Mouse (Mus musculus) CH12.LX (cell line): Measurements from ENCODE around the gene E130114P18Rik. TPM values are rescaled to one million over a fixed set of nuclear protein-coding genes. Genes with fewer than 3 reads are reported as not detected.

Experiments
- DNase-seq: peaks from one replicate; pipeline ENCODE4 v3.0.0-alpha.2; 2013; ENCODE audit errors: extremely low read depth
- H3K27ac ChIP-seq: 2 replicates; pipeline ENCODE4 v1.5.1; 2012; ENCODE audit warnings: low read depth, mild to moderate bottlenecking, control low read depth, moderate library complexity; ENCODE audit not compliant: insufficient read depth
- H3K27me3 ChIP-seq: replicated peaks from 2 replicates; pipeline ENCODE3; 2012; ENCODE audit warnings: inconsistent platforms
- H3K36me3 ChIP-seq, 2 experiments: replicated peaks in 1 of 2; 2 replicates each; pipeline versions ENCODE3 to v1.6.1; 2012; ENCODE audit warnings: inconsistent platforms in 1 of 2, low read length in 1 of 2, mild to moderate bottlenecking in 1 of 2, mixed read lengths in 1 of 2, moderate library complexity in 1 of 2; ENCODE audit not compliant: control insufficient read depth in 1 of 2, insufficient read depth in 1 of 2
- H3K4me1 ChIP-seq, 2 experiments: 2 replicates each; pipeline ENCODE4 v1.6.1; 2012; ENCODE audit warnings: inconsistent platforms in 1 of 2, moderate library complexity in 1 of 2; ENCODE audit not compliant: insufficient read depth in 2 of 2, control insufficient read depth in 1 of 2
- H3K4me2 ChIP-seq: 2 replicates; pipeline ENCODE4 v1.6.1; 2012; ENCODE audit warnings: low read depth, mild to moderate bottlenecking, control low read depth; ENCODE audit not compliant: poor library complexity, insufficient read depth, severe bottlenecking
- H3K4me3 ChIP-seq, 3 experiments: fragments of 150-350 bp in 1 of 3; sonication (generic) in 1 of 3; replicated peaks in 1 of 3; 2 replicates each; pipeline versions ENCODE3 to v1.5.1; 2011 to 2012; ENCODE audit warnings: low read depth in 2 of 3, low read length in 2 of 3, mild to moderate bottlenecking in 2 of 3, moderate library complexity in 2 of 3, control low read depth in 1 of 3, improper control_type of control experiment in 1 of 3, inconsistent platforms in 1 of 3, mixed read lengths in 1 of 3; ENCODE audit not compliant: poor library complexity in 1 of 3
- H3K79me2 ChIP-seq: replicated peaks from 2 replicates; pipeline ENCODE4 v1.6.1; 2012; ENCODE audit warnings: mild to moderate bottlenecking, moderate library complexity; ENCODE audit not compliant: control insufficient read depth, poor library complexity, insufficient read depth, severe bottlenecking; ENCODE audit errors: extremely low read depth
- H3K9ac ChIP-seq: 2 replicates; pipeline ENCODE4 v1.6.1; 2012; ENCODE audit warnings: low read depth, mild to moderate bottlenecking, control low read depth, moderate library complexity; ENCODE audit not compliant: insufficient read depth
- H3K9me3 ChIP-seq: replicated peaks from 2 replicates; pipeline ENCODE3; 2012; ENCODE audit warnings: low read length, inconsistent platforms, mixed read lengths
- BHLHE40 ChIP-seq: IDR thresholded peaks from 2 replicates; pipeline ENCODE4 v1.6.1; 2011; ENCODE audit warnings: mild to moderate bottlenecking, low read depth, low read length, improper control_type of control experiment
- CHD2 ChIP-seq: IDR thresholded peaks from 2 replicates; pipeline ENCODE4 v1.6.1; 2011; ENCODE audit warnings: low read length, improper control_type of control experiment
- EP300 ChIP-seq: IDR thresholded peaks from 2 replicates; pipeline ENCODE4 v1.6.1; 2011; ENCODE audit warnings: low read length, improper control_type of control experiment
- IRF4 ChIP-seq: IDR thresholded peaks from 2 replicates; pipeline ENCODE4 v1.6.1; 2014; ENCODE audit warnings: low read depth, mild to moderate bottlenecking, inconsistent platforms, low read length, improper control_type of control experiment
- JUND ChIP-seq: conservative IDR thresholded peaks from 2 replicates; pipeline ENCODE4 v1.6.1; 2011; ENCODE audit warnings: low read depth, low read length, improper control_type of control experiment
- MAFK ChIP-seq: IDR thresholded peaks from 2 replicates; pipeline ENCODE4 v1.6.1; 2011; ENCODE audit warnings: low read length, improper control_type of control experiment; ENCODE audit not compliant: insufficient replicate concordance
- MAZ ChIP-seq: IDR thresholded peaks from 2 replicates; pipeline ENCODE4 v1.6.1; 2012; ENCODE audit warnings: low read depth, mild to moderate bottlenecking, inconsistent platforms, low read length, improper control_type of control experiment, moderate library complexity
- MXI1 ChIP-seq: IDR thresholded peaks from 2 replicates; pipeline ENCODE4 v1.6.1; 2011; ENCODE audit warnings: mild to moderate bottlenecking, low read depth, low read length, improper control_type of control experiment
- PAX5 ChIP-seq: IDR thresholded peaks from 2 replicates; pipeline ENCODE4 v1.6.1; 2012; ENCODE audit warnings: low read length, inconsistent platforms, mixed read lengths
- POLR2AphosphoS2 ChIP-seq: IDR thresholded peaks from 2 replicates; pipeline ENCODE4 v1.6.1; 2011; ENCODE audit warnings: low read depth, low read length, improper control_type of control experiment
- RAD21 ChIP-seq: IDR thresholded peaks from 2 replicates; pipeline ENCODE4 v1.6.1; 2011; ENCODE audit warnings: low read depth, mild to moderate bottlenecking, low read length, improper control_type of control experiment, moderate library complexity
- RCOR1 ChIP-seq: conservative IDR thresholded peaks from 2 replicates; pipeline ENCODE4 v1.6.1; 2012; ENCODE audit warnings: low read depth, mild to moderate bottlenecking, inconsistent platforms, low read length, improper control_type of control experiment
- TBP ChIP-seq: conservative IDR thresholded peaks from 2 replicates; pipeline ENCODE4 v1.6.1; 2011; ENCODE audit warnings: low read depth, low read length, improper control_type of control experiment
- UBTF ChIP-seq: IDR thresholded peaks from 2 replicates; pipeline ENCODE4 v1.6.1; 2012; ENCODE audit warnings: low read depth, mild to moderate bottlenecking, inconsistent platforms, low read length, improper control_type of control experiment, moderate library complexity
- USF1 ChIP-seq: IDR thresholded peaks from 2 replicates; pipeline ENCODE4 v1.6.1; 2014; ENCODE audit warnings: low read depth, mild to moderate bottlenecking, inconsistent platforms, low read length, improper control_type of control experiment
- ZC3H11A ChIP-seq: IDR thresholded peaks from 2 replicates; pipeline ENCODE4 v1.6.1; 2012; ENCODE audit warnings: low read depth, mild to moderate bottlenecking, inconsistent platforms, low read length, improper control_type of control experiment
- ZKSCAN1 ChIP-seq: IDR thresholded peaks from 2 replicates; pipeline ENCODE4 v1.6.1; 2012; ENCODE audit warnings: low read depth, inconsistent platforms, low read length, improper control_type of control experiment, borderline replicate concordance
- ZMIZ1 ChIP-seq: IDR thresholded peaks from 2 replicates; pipeline ENCODE4 v1.6.1; 2012; ENCODE audit warnings: low read depth, mild to moderate bottlenecking, inconsistent platforms, low read length, improper control_type of control experiment
- dilution Hi-C: fragments of 300-500 bp; cut with MboI; formaldehyde crosslinking; loops from 2 replicates; pipeline ENCODE4 v1.14.3; 2020; ENCODE audit warnings: low sequenced_read_pairs; ENCODE audit not compliant: extremely low pct_unique_long_range_greater_than_20kb, extremely low pct_ligation_motif_present
- in situ Hi-C: fragments of 300-500 bp; cut with MboI; formaldehyde crosslinking; loops from 3 replicates; pipeline ENCODE4 v1.14.3; 2019; ENCODE audit warnings: low sequenced_read_pairs, low pct_ligation_motif_present, low pct_unique_long_range_greater_than_20kb, mixed read lengths
- polyA plus RNA-seq: library from polyadenylated mRNA; unstranded; fragments of >175 nt; gene quantifications from 2 replicates; pipeline ENCODE4 v1.2.1, GENCODE M21; 2012; ENCODE audit warnings: low read depth; ENCODE audit not compliant: insufficient read length
- total RNA-seq, 2 experiments: library from RNA; depleted of rRNA; stranded (reverse); fragments of 300-350 nt in 1 of 2; fragments of >200 nt in 1 of 2; gene quantifications; 2 replicates each; pipeline ENCODE4 v1.2.3; 2012 to 2014

Gene E130114P18Rik
- total and polyA plus RNA-seq, 3 experiments = not detected

GRCm38 (mm10) chr4:97670418-97670817 is 107.5 kb downstream of the E130114P18Rik start:
- H3K36me3 ChIP-seq = no peaks in the 10 kb centered on the region
- DNase-seq = no peak
- H3K9me3 ChIP-seq = peaks cover 56% of the 10 kb centered on the region
- H3K4me1 ChIP-seq = no peaks in the 10 kb centered on the region
- no peaks in the 10 kb centered on the region for H3K27me3 ChIP-seq
- H3K4me3 ChIP-seq = no peak overlapping the region
- TF ChIP-seq IRF4 (no peak), POLR2AphosphoS2 (no peak), MXI1 (no peak), ZMIZ1 (no peak), ZKSCAN1 (no peak), EP300 (no peak), UBTF (no peak), JUND (no peak), RAD21 (no peak), USF1 (no peak), MAZ (no peak)
- TF ChIP-seq, all 38 proteins: peak for 0
- H3K9ac ChIP-seq = no peak overlapping the region
- no peak overlapping the region for H3K4me2 ChIP-seq
- H3K27ac ChIP-seq = no peak overlapping the region
- no peaks in the 10 kb centered on the region for H3K79me2 ChIP-seq
- dilution Hi-C loops (no loop called here), in situ Hi-C loops (no loop called here)

GRCm38 (mm10) chr4:97669808-97670207 is 108.1 kb downstream of the E130114P18Rik start:
- DNase-seq = no peak
- Histone ChIP-seq H3K9ac (no peak overlapping the region), H3K27ac (no peak overlapping the region)
- TF ChIP-seq ZC3H11A (no peak), TBP (no peak), RCOR1 (no peak), CHD2 (no peak), BHLHE40 (no peak), MAFK (no peak), JUND (no peak), ZMIZ1 (no peak), PAX5 (no peak)
- TF ChIP-seq, all 38 proteins: peak for 0
- Histone ChIP-seq H3K4me1 (no peaks in the 10 kb centered on the region), H3K9me3 (peaks cover 61% of the 10 kb centered on the region), H3K27me3 (no peaks in the 10 kb centered on the region), H3K79me2 (no peaks in the 10 kb centered on the region), H3K36me3 (no peaks in the 10 kb centered on the region), H3K4me3 (no peak overlapping the region), H3K4me2 (no peak overlapping the region)
- in situ Hi-C loops = no loop called here
- dilution Hi-C loops = no loop called here
